Mouse (Mus musculus): ENCODE data around the gene Adad2.

The Adad2 gene

DNA sequence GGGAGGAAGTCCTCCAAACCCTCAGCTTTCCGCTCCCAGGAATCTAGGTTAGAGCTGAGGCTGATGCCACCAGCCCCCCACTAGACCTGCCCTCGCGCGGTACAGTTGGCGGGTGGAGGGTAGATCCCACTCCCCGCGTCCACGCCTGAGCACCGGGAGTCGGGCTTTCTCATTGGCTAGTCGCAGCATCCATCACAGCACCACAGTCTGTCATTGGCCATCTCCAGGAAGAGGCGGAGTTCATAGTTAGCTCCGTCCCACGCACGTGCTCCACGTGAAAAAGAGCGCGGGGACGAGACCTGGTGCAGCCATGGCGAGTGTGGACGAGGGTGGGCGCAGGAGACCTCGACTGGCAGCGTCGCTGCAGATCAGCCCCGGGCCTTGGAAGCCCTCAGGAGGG lies at the start of gene Adad2:
Gene Adad2 (plus strand): TSS at position 277 of the 400 bp plus-strand sequence.
- DNase-seq (ENCODE audit: low read depth), result no peak

DNA sequence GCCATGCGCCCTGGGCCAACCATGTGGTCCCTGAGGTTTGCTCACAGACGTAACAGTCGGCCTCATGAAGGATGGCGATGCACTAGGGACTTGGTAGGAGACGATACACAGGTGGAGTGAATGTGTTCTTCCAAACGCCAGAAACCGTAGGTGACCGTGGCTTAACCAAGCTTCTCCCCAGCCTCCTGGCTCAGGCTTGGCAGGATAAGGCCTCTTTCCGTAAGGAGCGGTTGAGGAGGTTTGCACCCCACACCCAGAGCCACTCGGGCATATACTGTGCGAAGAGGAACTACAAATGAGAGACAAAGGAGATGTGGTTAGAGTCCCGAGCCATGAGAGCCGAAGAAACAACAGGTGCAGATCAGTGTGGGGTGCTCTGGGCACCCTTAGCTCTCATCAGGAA lies 48.7 kb upstream of the Adad2 start:
- DNase-seq (ENCODE audit: low read depth), result no peak

DNA sequence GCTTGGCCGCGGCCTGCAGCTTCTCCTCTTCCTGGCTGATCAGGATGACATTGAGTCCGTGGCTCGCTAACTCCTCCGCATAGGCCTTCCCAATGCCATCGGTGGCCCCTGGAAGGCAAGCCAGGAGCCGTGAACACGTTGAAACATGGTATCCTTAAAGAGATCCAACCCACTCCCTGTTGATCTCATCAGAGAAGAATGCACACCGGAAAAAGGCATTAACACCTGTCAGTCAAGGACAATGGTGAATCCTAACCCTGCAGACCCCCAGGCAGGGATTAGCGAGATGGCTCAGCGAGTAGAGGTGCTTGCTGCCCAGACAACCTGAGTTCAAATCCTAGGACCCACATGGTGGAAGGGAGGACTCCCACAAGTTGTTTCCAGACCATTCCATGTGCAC lies 46.2 kb upstream of the Adad2 start:
- DNase-seq (ENCODE audit: low read depth), result no peak

DNA sequence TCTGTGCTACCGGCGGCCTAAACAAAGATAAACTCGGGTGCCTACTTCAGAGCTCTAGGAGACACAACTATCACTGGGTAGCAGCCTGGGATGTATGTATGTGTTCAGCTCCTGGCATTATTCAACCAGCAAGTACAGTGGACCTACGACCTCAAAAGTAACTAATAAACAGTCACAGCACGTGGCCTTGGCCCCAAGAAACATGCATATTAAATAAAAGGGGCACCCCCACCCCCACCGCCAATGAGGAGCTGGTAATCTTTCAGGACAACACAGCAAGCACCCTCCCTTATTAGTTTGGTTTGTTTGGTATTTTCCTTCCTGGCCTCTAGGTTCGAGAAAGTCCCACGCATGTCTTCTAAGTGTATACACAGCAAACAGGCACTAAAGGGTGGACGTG lies 44.3 kb upstream of the Adad2 start:
- DNase-seq (ENCODE audit: low read depth), result no peak

DNA sequence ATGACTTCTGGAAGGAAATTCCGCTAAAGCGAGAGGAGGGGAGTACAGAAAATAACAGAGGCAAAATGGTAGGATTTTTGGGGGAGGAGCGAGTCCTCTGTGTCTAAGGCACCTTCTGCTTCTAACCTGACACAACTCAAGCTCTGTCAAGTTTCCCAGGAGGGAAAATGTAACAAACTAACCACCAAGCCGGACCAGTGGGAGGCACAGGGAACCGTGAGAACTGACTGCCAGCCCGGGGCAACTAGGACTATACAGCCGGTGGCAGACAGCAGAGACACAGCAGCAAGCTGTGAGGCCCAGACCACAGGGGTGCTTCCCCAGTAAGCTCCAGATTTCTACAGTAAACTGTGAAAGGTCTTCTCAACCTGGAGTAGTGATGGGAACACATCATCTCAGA lies 43.6 kb upstream of the Adad2 start:
- DNase-seq (ENCODE audit: low read depth), result no peak

DNA sequence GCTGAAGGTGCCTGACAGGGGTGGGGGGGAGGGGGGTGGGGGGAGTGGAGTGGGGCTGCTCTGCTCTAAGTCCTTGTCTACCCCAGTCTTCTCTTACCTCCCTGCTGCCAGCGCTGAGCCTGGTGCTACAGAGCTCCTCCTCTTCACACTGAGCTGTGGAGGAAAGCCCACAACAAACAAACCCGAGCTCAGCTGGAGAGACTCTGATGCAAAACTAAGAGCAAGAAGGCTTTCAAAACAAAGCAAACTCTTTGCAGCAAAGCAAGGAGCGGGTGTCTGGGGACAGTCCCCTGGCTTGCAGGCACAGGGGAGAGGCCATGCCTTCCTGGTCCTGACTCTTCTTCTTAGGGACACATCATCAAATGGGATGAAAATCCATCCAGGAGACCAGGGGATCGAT lies 42.7 kb upstream of the Adad2 start:
- DNase-seq (ENCODE audit: low read depth), result no peak

DNA sequence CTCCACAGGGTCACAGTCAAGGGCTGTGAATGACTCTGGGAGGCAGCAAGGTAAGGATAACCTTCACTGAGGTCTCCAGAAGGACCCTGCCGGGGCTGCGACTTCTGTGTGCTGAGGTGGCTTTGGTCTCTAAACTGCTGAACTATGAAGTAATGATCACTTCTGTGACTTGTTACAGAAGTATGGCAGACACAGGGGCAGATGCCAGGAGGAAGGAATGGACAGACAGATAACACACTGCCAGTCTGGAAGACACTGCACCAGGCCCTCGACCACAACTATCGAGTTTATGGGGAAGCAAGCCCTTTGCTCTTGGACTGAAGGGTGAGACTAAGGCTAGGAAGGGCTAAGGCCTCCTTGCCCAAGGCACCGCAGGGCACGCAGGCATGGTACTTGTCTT lies 41.4 kb upstream of the Adad2 start:
- no peak for DNase-seq (ENCODE audit: low read depth)

DNA sequence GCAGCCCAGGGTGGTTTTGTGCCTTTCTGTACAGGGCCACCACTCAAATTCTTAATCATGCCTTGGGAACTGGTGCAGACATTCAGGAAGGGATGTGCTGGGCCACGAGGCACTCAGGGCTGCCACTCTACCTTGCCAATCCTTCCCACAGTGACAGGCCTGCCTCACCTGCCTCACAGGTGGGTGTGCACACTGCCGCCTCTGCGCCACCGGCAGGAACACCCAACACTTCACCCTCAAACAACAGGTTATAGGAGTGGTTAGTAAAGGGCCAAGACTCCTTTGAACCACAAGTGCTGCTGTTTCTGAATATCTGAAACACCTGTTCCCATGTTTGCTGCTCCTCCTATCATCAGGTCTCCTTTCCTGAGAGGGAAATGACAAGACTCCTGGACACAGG lies 40.1 kb upstream of the Adad2 start:
- DNase-seq (ENCODE audit: low read depth), result no peak

DNA sequence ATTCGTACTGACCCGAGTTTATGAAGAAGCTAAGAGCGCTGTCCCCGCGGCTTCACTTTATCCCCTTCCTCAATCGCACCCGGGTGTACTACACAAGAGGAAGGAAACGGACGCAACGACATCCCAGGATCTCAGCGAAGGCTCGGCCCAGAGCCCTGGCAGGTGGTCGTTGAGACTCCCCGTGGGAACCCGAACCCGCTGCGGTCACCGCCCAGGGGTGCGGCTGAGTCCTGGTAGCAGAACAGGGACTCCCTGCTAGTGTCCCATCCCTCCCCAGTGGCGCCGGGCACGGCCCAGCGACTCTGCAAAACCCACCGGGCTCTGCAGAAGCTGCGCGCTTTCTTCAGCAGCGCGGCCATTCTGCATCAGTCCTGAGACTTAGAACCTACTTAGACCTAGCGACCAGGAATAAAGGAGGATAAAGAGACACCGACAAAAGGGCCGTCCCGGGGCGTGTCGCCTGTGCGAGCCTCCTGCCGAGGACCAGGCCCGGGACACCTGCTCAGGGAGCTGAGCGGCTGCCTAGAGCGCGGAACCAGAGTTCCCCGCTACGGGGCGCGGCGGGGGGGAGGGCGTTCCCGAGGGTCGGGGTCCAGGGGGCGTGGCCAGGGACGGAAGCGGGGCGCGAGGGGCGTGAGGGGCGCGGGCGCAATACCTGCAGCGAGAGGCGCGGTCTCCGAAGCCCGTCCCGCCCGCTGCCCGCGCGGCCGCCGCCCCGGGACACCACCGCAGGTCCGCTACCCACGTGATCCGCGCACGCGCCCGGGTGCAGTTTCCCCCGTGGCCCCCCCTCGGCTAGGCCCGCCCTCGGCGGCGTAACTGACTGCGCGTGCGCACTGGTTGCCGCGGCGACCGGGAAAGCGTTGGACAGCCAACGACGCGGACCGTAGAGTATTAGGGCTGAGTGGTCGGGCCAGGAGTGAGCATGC lies 37.8 kb upstream of the Adad2 start, which contains the start of the genes Hsdl1 and Dnaaf1:
Gene Hsdl1 (minus strand): TSS at position 747 of the 929 bp plus-strand sequence.
Gene Dnaaf1 (plus strand): TSS at position 799 of the 929 bp plus-strand sequence.
- peak; percentile 85 for DNase-seq (ENCODE audit: low read depth)

DNA sequence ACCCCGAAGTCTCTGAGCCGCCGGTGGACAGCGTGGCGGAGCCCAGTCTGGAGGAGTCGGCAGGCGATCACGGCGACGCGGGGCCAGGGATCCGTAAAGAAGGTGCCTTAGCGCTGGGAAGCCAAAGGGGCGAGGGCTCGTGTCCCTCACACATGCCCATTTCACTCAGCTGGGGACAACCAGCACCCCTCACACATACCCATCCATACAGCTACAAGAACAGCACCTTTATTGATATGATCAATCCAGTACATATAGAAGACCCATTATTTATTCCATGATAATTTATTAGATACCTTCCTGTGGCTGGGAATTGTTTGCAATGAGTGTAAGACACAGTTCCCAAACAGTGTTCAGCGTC lies 37.2 kb upstream of the Adad2 start:
- no peak for DNase-seq (ENCODE audit: low read depth)

DNA sequence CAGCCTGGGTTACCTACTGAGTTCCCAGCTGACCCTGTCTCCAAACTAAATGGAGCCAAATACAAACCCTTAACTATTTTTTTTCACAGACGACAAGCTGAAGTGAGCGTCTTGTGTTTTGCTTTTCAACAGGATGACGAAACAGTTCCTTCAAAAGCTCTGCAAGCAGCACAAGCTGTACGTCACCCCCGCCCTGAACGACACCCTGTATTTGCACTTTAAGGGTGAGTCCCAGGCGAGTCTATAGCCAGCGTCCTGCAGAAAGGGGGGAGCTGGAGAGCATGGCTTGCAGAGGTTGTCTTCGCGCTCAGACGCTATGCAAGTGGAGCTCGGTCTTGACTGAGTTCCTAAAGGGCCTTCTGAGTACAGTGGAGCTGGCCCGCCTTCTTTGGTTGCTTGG lies 33.5 kb upstream of the Adad2 start:
- no peak for DNase-seq (ENCODE audit: low read depth)

DNA sequence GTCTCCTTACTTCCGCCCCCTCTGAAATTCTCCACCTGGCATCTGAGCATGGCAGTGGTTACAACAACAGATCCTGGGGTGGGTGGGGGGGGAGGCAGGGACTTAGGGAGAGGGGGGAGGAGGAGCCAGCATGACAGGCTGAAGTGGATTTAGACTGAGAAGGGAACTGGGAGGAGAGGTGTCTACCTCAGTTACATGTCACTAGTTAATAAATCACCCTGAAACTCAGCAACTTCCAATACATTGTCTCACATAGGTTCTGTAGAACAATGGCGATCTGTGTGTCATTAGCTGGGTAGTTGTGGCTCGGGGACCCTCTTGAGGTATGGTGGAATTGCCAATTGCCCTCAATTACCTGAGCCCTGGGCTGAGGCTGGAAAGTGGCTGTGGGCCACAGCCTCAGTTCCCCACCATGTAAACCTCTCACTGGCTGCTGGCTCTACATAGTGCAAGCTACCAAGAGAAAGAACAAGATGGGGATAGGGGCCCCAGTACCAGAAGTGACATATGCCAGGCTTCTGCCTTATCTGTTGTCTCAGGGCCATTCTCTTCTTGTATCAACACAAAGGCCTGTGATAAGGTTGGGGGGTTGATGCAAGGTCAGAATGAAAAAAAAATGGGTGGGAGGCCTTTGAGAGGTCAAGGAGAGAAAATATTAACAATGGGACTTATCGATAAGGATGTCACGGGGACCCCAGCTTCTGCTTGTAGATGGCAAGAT lies 31.9 kb upstream of the Adad2 start:
- DNase-seq (ENCODE audit: low read depth), result no peak

DNA sequence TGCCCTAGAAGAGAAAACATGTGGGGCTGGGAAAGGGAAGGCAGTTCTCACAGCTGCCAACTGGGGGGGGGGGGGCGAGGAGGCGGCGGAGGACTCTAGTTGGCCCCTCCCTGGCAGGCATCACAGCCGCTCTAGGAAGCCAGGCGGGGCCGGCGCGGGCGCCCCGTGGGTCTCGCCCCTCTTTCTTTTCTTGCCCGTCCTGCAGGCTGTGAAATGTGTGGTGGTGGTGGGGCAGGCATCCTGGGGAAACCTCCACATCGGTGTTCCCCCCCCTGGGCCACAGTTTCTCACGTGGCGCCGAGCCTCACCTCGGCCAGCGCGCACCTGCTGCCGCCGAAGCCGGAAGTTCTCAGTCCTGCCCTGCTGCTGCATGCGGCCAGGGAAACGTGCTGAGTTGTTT lies 26.6 kb upstream of the Adad2 start:
- no peak for DNase-seq (ENCODE audit: low read depth)

DNA sequence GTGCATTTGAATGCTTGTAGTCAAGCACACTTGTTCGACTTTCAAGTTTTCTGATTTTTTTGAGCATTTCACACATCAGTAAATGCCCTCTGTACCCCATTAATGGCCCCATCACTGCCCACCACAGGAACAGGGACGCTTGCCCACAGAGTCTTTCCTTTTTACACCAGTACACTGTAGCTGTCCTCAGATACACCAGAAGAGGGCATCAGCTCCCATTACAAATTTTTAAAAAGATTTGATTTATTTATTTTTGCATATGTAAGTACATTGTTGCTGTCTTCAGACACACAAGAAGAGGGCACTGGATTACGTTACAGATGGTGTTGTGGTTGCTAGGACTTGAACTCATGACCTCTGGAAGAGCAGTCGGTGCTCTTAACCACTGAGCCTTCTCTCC lies 24.2 kb upstream of the Adad2 start:
- no peak for DNase-seq (ENCODE audit: low read depth)

DNA sequence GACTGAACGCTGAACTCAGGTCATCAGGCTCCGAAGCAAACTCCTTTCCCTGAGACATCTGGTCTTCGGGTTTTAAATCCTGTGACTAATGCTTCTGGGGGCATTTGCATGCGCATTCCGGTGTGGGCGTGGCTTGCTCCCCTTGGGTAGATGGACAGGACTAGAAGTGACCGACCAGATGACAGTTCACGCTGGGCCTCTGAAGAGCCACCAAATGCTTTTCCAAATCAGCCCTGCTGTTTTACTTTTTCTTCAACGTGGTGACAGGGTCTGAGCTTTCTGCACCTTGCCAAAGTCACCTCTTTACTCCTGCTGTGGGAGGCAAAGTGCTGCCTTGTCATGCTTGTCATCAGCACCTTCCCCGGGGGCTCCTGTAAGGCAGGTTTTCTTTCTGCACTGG lies 23.7 kb upstream of the Adad2 start:
- DNase-seq (ENCODE audit: low read depth), result no peak

DNA sequence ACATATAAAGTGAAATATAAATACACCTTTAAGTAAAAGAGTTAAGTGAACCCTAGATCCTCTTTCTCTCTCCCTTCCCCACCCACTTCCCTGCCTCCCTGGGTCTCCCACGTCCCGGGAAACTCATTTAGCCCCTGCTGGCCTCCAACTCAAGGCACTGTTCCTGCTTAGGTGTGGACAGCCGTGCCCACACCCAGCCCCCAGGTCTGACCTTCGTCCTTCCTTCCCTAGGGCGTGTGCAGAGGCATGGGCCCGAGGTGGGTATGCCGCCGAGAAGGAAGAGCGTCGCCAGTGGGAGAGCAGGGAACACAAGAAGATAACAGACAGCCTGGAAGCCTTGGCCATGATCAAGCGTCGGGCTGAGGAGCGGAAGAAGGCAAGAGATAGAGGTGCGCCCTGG lies 22.2 kb upstream of the Adad2 start:
- no peak for DNase-seq (ENCODE audit: low read depth)

DNA sequence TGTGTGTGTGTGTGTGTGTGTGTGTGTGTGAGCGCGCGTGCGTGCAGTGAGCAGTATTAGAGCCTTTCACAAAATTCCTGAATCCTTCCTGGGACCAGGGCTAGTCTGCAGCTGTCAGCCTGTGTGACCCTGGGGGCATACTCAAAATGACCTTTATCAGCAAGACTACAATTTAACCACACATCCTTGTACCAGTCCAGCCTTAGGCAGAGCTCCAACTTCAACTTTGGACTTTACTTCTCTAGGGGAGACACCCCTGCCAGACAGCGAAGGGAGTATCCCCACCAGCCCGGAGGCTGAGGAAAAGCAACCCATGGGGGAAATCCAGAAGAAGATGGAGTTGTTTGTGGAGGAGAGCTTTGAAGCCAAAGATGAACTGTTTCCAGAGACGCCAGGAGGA lies 21.1 kb upstream of the Adad2 start:
- no peak for DNase-seq (ENCODE audit: low read depth)

DNA sequence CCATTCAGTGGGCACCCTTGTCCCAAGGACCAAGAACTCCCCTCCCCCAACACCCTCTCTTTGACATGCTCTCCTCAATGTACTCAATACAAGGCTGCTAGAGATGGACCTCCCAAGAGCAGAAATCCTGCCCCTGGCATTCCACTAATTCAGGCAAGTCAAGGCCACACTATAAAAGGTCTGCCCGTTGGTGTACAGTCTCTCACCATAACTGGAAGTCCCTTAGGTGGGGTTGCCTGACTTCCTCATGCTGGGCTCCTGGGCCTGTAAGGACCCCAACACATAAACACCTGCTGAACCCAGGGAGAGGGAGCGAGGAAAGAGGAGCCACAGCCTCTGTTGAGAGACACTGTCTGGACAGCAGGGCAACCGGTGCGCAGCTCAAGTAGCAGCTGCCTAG lies 8.8 kb upstream of the Adad2 start:
- DNase-seq (ENCODE audit: low read depth), result no peak

DNA sequence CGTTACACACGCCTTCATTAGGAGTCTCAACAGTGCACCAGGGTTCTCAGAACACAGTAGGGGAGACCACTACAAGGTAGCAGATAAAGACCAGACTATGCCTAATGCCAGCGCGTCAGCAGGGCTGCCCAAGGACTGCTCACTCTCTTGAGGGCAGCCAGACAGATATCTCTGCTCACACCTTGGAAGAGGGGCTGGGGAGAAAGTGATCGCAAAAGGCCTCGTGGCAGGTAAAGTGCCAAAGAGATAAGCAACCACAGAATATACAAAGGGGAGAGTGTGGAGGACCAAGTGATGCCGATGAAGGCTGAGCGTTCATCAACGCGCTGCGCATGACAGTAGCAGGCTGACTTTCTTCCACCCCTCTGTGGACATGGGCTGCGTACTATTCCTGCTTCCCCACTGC lies 8.1 kb upstream of the Adad2 start:
- DNase-seq (ENCODE audit: low read depth), result peak; percentile 51

DNA sequence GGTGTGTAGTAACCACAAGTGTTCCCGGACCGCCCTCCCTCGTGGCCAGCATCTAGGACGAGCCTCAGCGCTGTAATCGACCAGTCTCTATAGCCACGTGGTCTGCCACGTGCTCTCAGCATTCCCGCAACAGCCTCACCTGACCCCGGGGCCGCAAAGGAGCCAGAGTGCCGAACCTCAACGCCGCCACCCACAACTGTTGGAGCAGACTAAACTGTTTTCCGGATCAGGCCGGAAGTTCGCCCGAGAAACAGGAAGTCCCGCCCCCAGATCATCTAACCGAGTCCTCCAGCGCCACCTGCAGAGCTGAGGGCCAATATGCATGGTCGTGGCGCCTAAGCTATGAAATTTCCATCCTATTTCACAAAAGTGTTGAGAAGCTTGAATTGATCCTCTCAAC lies 7.6 kb upstream of the Adad2 start, which contains the start of gene Taf1c:
Gene Taf1c (minus strand): TSS at position 227 of the 400 bp plus-strand sequence.
- peak; percentile 93 for DNase-seq (ENCODE audit: low read depth)

DNA sequence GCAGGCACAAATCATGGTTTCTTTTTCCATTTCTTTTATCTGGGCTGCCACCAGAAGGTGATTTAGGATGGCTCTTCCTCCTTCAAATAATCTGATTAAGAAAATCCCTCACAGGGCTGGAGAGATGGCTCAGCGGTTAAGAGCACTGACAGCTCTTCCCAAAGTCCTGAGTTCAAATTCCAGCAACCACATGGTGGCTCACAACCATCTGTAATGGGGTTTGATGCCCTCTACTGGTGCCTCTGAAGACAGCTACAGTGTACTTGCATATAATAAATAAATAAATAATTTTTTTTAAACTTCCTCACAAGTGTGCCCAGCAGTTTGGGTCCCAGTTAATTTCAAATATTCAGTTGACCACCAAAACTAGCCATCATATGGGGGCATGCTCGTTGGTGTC lies 6.3 kb upstream of the Adad2 start:
- no peak for DNase-seq (ENCODE audit: low read depth)

DNA sequence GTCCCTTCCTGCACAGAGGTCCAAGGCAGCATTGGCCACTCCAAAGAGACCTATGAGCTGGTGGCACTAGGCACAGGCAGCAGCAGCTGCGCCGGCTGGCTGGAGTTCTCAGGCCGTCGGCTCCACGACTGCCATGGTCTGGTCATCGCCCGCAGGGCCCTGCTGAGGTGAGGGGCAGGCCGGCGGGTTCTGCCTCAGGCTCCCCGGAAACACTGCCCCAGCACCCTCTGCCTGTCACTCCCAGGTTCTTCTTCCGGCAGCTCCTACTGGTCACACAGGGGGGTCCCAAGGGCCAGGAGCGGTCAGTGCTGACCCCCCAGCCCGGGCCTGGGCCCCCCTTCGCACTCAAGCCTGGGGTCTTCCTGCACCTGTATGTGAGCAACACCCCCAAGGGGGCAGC lies 2.5 kb downstream of the Adad2 start:
- no peak for DNase-seq (ENCODE audit: low read depth)

DNA sequence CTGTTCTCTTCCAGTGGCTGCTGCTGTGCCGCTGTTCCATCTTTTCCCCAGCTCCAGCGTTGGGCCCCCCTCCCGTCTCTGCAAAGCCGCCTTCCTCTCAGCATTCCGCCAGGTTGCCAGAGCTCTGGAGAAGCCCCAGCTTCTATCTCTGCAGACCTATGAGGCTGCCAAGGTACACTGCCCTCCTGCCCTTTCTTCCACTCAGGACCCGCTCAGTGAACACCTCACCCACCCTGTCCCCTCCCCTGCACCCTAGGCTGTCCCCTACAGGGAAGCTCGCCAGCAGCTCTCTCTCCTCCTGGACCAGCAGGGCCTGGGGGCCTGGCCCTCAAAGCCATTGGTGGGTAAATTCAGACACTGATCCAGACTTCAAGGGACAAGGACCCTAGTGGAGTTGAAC lies 3.8 kb downstream of the Adad2 start:
- DNase-seq (ENCODE audit: low read depth), result no peak
